Mouse (Mus musculus): ENCODE measurements around the gene Atxn2.

Atxn2 gene

GRCm38 (mm10) chr5:121818401-121818800 is 107.3 kb downstream of the Atxn2 start:
- DNase-seq: no peak

GRCm38 (mm10) chr5:121818862-121819261 is 107.7 kb downstream of the Atxn2 start:
- no peak for DNase-seq

- DNase-seq: no peak
Measured at GRCm38 (mm10) chr5:121819559-121819958, 108.4 kb downstream of the Atxn2 start.

- DNase-seq: no peak
Measured at GRCm38 (mm10) chr5:121820161-121820560, 109.0 kb downstream of the Atxn2 start.

- DNase-seq: no peak
Measured at GRCm38 (mm10) chr5:121820657-121821056, 109.5 kb downstream of the Atxn2 start.

- no peak for DNase-seq
Measured at GRCm38 (mm10) chr5:121821116-121821515, 110.0 kb downstream of the Atxn2 start.

- no peak for DNase-seq
Measured at GRCm38 (mm10) chr5:121821552-121821951, 110.4 kb downstream of the Atxn2 start.

- DNase-seq: no peak
Measured at GRCm38 (mm10) chr5:121822786-121823505, 111.8 kb downstream of the Atxn2 start.

- no peak for DNase-seq
Measured at GRCm38 (mm10) chr5:121823668-121824067, 112.5 kb downstream of the Atxn2 start.

GRCm38 (mm10) chr5:121824121-121824520 is 113.0 kb downstream of the Atxn2 start:
- no peak for DNase-seq

GRCm38 (mm10) chr5:121825606-121826005 is 114.5 kb downstream of the Atxn2 start:
- no peak for DNase-seq

- no peak for DNase-seq
Measured at GRCm38 (mm10) chr5:121827876-121828275, 116.7 kb downstream of the Atxn2 start.

GRCm38 (mm10) chr5:121828491-121829432 is 117.6 kb downstream of the Atxn2 start:
- no peak for DNase-seq

- no peak for DNase-seq
Measured at GRCm38 (mm10) chr5:121831002-121831601, 120.0 kb downstream of the Atxn2 start.

- no peak for DNase-seq
Measured at GRCm38 (mm10) chr5:121832376-121833155, 121.4 kb downstream of the Atxn2 start.

GRCm38 (mm10) chr5:121833159-121833558 is 122.0 kb downstream of the Atxn2 start:
- no peak for DNase-seq

- peak; percentile 95 for DNase-seq
Measured at GRCm38 (mm10) chr5:121833572-121834240, 122.6 kb downstream of the Atxn2 start.

GRCm38 (mm10) chr5:121834241-121834606 is 123.1 kb downstream of the Atxn2 start:
- DNase-seq: no peak

GRCm38 (mm10) chr5:121834991-121835747 is 124.0 kb downstream of the Atxn2 start:
- peak; percentile 36 to 46 for DNase-seq

- DNase-seq: peak; percentile 92 to 93
Measured at GRCm38 (mm10) chr5:121835949-121836691, 125.0 kb downstream of the Atxn2 start.

Data from B cell, adult 2 months (primary cell).